Mouse (Mus musculus) embryonic facial prominence, embryonic 10.5 days (tissue): ENCODE measurements around the gene Nlrp4f. TPM values are rescaled to one million over a fixed set of nuclear protein-coding genes. Genes with fewer than 3 reads are reported as not detected.

Experiments used
- DNase-seq: peaks from one replicate; pipeline ENCODE4 v3.0.0-alpha.2; 2017; ENCODE audit warnings: low spot score
- H3K27ac ChIP-seq: fragments of 300-500 bp; sonication (generic); replicated peaks from 2 replicates; pipeline ENCODE4 v1.5.1; 2016; ENCODE audit warnings: mild to moderate bottlenecking
- H3K27me3 ChIP-seq: fragments of 300-500 bp; sonication (generic); replicated peaks from 2 replicates; pipeline ENCODE4 v1.6.1; 2016; ENCODE audit warnings: low read depth, mild to moderate bottlenecking; ENCODE audit not compliant: poor library complexity, severe bottlenecking
- H3K36me3 ChIP-seq: fragments of 300-500 bp; sonication (generic); replicated peaks from 2 replicates; pipeline ENCODE4 v1.6.1; 2016; ENCODE audit warnings: mild to moderate bottlenecking, moderate library complexity
- H3K4me1 ChIP-seq: fragments of 300-500 bp; sonication (generic); 2 replicates; pipeline ENCODE4 v1.6.1; 2016
- H3K4me3 ChIP-seq: fragments of 300-500 bp; sonication (generic); 2 replicates; pipeline ENCODE4 v1.5.1; 2016; ENCODE audit warnings: mild to moderate bottlenecking, moderate library complexity
- H3K9me3 ChIP-seq: fragments of 300-500 bp; sonication (generic); 2 replicates; pipeline ENCODE4 v1.6.1; 2016; ENCODE audit warnings: mild to moderate bottlenecking
- WGBS: fragments of 180-500 bp; shearing (Covaris S2); methylation state at CpG from one replicate; pipeline ENCODE4 v1.1.7; 2016; 5-methylcytosine and 5-hydroxymethylcytosine counted together
- polyA plus RNA-seq: library from polyadenylated mRNA; unstranded; fragments of >200 nt; fragmentation: Nextera tagmentation; extraction: Ambion mirVana; gene quantifications from 2 replicates; pipeline ENCODE4 v1.2.1, GENCODE M21; 2016

Nlrp4f gene
- polyA plus RNA-seq, 1 experiment from 2014 or later = not detected

DNA sequence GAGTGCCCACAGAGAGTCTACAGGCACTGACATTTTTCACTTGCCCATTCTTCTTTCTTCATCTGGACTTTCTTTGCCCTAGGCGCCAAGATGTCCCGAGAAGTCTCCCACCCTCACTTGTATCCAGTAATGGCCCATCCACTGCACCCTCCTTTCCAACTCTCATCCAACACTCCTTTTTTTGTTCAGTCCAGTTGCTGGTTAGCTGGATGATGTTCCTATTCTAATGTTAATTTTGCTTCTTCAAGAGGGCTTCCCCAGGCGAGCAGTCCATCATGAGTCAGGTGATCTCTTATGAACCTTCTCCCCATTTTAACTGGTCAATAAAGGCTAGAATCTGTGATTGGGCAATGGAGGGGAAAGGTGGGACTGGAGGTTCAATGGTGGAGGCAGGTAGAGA lies 31.7 kb downstream of the Nlrp4f start:
- H3K27ac ChIP-seq = no peak overlapping the region
- H3K36me3 ChIP-seq = no peaks in the 10 kb centered on the region
- no peaks in the 10 kb centered on the region for H3K27me3 ChIP-seq
- H3K4me1 ChIP-seq = 0 out of 2 replicates have a peak, but pooled peaks cover 4% of the 10 kb centered on the region
- DNase-seq = no peak
- 0 out of 2 replicates have a peak, but pooled peaks cover 5% of the 10 kb centered on the region for H3K9me3 ChIP-seq
- H3K4me3 ChIP-seq = no peak overlapping the region
- 84% methylated on average over 3 of the region's 3 CpGs for WGBS

DNA sequence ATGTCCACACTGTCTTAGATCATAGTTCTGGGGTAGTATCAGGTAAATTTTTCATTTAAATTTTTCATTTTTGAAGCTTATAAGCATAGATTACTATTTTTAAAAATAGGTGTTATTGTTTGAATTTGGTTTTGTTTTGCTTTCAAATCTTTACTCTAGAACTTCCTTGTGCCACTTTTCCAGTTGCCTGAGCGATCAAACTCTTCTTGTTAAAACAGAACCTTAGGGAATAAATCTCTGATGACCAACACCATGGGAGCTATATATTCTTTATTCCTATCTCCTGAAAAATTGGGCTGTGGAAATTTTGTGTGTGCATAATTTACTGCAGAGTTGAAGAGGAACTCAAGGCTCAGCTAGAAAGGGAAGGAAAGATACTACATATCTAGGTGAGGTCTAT lies 55.8 kb downstream of the Nlrp4f start, which contains the start of gene Olfr466:
Gene Olfr466, plus strand, starts transcription at position 301 of the 400 bp plus-strand sequence.
- 69% methylated on average over 1 of the region's 1 CpGs for WGBS
- Histone ChIP-seq H3K27me3 (no peaks in the 10 kb centered on the region), H3K27ac (no peak within 1 kb of the TSS), H3K36me3 (no peaks in the 10 kb centered on the region), H3K4me1 (no peaks in the 10 kb centered on the region), H3K9me3 (peaks cover 5% of the 10 kb centered on the region; the same call in 1 of the 2 replicates), H3K4me3 (no peak within 1 kb of the TSS)
- no peak for DNase-seq

DNA sequence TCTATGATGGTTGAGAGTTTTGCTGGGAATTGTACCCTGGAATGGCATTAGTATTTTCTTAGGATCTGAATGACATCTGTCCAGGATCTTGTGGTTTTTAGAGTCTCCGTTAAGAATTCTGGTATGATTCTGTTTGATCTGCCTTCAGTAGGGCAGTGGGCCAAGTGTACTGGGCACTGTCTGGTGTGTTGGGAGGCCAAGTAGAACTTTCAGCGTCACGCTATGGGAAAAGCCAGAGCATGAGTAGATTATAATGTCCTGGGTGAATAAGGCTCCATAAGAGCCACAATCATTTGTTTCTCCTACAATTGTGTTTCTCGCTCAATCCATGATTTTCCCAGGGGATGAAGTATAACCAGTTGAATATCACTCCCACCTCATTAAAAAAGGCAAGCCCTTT lies 68.0 kb downstream of the Nlrp4f start, which contains the start of gene Olfr465-ps1:
Gene Olfr465-ps1, plus strand, starts transcription at position 301 of the 400 bp plus-strand sequence.
- Histone ChIP-seq H3K27me3 (no peaks in the 10 kb centered on the region), H3K36me3 (no peaks in the 10 kb centered on the region), H3K4me1 (no peaks in the 10 kb centered on the region), H3K27ac (no peak within 1 kb of the TSS), H3K4me3 (no peak within 1 kb of the TSS), H3K9me3 (peaks cover 8% of the 10 kb centered on the region; the same call in 1 of the 2 replicates)
- WGBS = 81% methylated on average over 4 of the region's 4 CpGs
- no peak for DNase-seq

Other genes with a start within 250 kb of the Nlrp4f start
- gene Spata31d1c, start 172.9 kb downstream of the Nlrp4f start, polyA plus RNA-seq = not detected in 2 replicates
- not detected in 2 replicates for gene Prss47, start 153.2 kb downstream of the Nlrp4f start, polyA plus RNA-seq
- 41.2 and 42.3 TPM in 2 replicates for gene Mfsd14b, start 93.0 kb downstream of the Nlrp4f start, polyA plus RNA-seq
- not detected in 2 replicates for gene Olfr465-ps1, start 67.9 kb downstream of the Nlrp4f start, polyA plus RNA-seq
- not detected in 2 replicates for gene Olfr466, start 55.7 kb downstream of the Nlrp4f start, polyA plus RNA-seq
- gene Gm10775, start 53.6 kb upstream of the Nlrp4f start, polyA plus RNA-seq = not detected in 2 replicates
- 16.0 and 17.2 TPM in 2 replicates for gene Zfp369, start 72.8 kb upstream of the Nlrp4f start, polyA plus RNA-seq